Mouse (Mus musculus): ENCODE results near the gene Cobl. TPM values are rescaled to one million over a fixed set of nuclear protein-coding genes. Genes with fewer than 3 reads are reported as not detected.

Gene Cobl
- total RNA-seq, 1 experiment = 36.5 TPM

DNA sequence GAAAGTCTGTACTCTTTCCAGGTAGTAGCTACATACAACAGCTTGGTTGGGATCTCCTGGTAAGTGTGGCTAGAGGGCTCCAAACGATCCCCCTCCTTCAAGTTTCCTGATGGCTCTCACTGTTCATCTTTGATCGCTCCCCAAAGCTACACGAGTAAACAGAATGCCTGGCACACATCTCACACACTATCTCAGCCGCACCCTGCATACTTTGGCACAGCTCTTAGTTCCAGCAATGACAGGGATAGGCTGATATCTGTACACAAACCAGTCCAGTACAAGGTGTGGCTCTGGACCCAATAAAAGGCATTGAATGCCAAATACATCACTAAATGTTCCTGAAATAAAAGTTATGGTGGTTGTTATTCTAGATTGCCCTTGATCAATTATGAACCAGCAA lies 55.3 kb downstream of the Cobl start:
- Histone ChIP-seq H3K9me3 (ENCODE audit: control insufficient read depth, insufficient read depth, low read depth, low read length) (no peaks in the 10 kb centered on the region), H3K27ac (ENCODE audit: insufficient read depth, low read depth, low read length, poor library complexity, severe bottlenecking) (no peak overlapping the region), H3K9ac (ENCODE audit: insufficient read depth, low read depth, low read length, poor library complexity, severe bottlenecking) (no peak overlapping the region), H3K36me3 (ENCODE audit: control insufficient read depth, insufficient read depth, low read length, poor library complexity, severe bottlenecking) (no peaks in the 10 kb centered on the region), H3K4me1 (ENCODE audit: control insufficient read depth in 2 of 2, insufficient read depth in 2 of 2, low read length in 2 of 2, poor library complexity in 1 of 2) (no peaks in the 10 kb centered on the region), H3K4me3 (ENCODE audit: insufficient read depth in 1 of 2, low read depth in 1 of 2, low read length in 2 of 2, poor library complexity in 1 of 2, severe bottlenecking in 1 of 2) (no peak overlapping the region)
- DNase-seq (ENCODE audit: low read depth, low spot score) = no peak
- TF ChIP-seq MAFK (IDR thresholded peaks at IDR 0.05; ENCODE audit: insufficient read depth, low read depth, low read length) (no peak), ZC3H11A (IDR thresholded peaks at IDR 0.05; ENCODE audit: borderline replicate concordance, low read depth, low read length) (no peak), HCFC1 (IDR thresholded peaks at IDR 0.05; ENCODE audit: borderline replicate concordance, insufficient read depth, low read length) (no peak), CHD2 (IDR thresholded peaks at IDR 0.05; ENCODE audit: low read depth, low read length) (no peak), ZNF384 (IDR thresholded peaks at IDR 0.05; ENCODE audit: low read depth, low read length) (no peak)
- in situ Hi-C loops (cut with MboI; ENCODE audit: low sequenced_read_pairs in 2 of 2, unreplicated experiment in 2 of 2) = no loop called here

- no peak for DNase-seq (ENCODE audit: low read depth, low spot score)
- Histone ChIP-seq H3K27ac (ENCODE audit: insufficient read depth, low read depth, low read length, poor library complexity, severe bottlenecking) (no peak overlapping the region), H3K9me3 (ENCODE audit: control insufficient read depth, insufficient read depth, low read depth, low read length) (no peaks in the 10 kb centered on the region), H3K4me3 (ENCODE audit: insufficient read depth in 1 of 2, low read depth in 1 of 2, low read length in 2 of 2, poor library complexity in 1 of 2, severe bottlenecking in 1 of 2) (no peak overlapping the region), H3K9ac (ENCODE audit: insufficient read depth, low read depth, low read length, poor library complexity, severe bottlenecking) (no peak overlapping the region), H3K36me3 (ENCODE audit: control insufficient read depth, insufficient read depth, low read length, poor library complexity, severe bottlenecking) (no peaks in the 10 kb centered on the region), H3K4me1 (ENCODE audit: control insufficient read depth in 2 of 2, insufficient read depth in 2 of 2, low read length in 2 of 2, poor library complexity in 1 of 2) (no peaks in the 10 kb centered on the region)
- in situ Hi-C loops (cut with MboI; ENCODE audit: low sequenced_read_pairs in 2 of 2, unreplicated experiment in 2 of 2) = no loop called here
- TF ChIP-seq ZNF384 (IDR thresholded peaks at IDR 0.05; ENCODE audit: low read depth, low read length) (no peak), ZC3H11A (IDR thresholded peaks at IDR 0.05; ENCODE audit: borderline replicate concordance, low read depth, low read length) (no peak), CHD2 (IDR thresholded peaks at IDR 0.05; ENCODE audit: low read depth, low read length) (no peak), MAFK (IDR thresholded peaks at IDR 0.05; ENCODE audit: insufficient read depth, low read depth, low read length) (no peak), HCFC1 (IDR thresholded peaks at IDR 0.05; ENCODE audit: borderline replicate concordance, insufficient read depth, low read length) (no peak)
These were observed 56.9 kb downstream of the Cobl start for GRCm38 (mm10) chr11:12407834-12408233.

- no peak for DNase-seq (ENCODE audit: low read depth, low spot score)
- in situ Hi-C loops (cut with MboI; ENCODE audit: low sequenced_read_pairs in 2 of 2, unreplicated experiment in 2 of 2) = no loop called here
- Histone ChIP-seq H3K9me3 (ENCODE audit: control insufficient read depth, insufficient read depth, low read depth, low read length) (no peaks in the 10 kb centered on the region), H3K9ac (ENCODE audit: insufficient read depth, low read depth, low read length, poor library complexity, severe bottlenecking) (no peak overlapping the region), H3K4me1 (ENCODE audit: control insufficient read depth in 2 of 2, insufficient read depth in 2 of 2, low read length in 2 of 2, poor library complexity in 1 of 2) (peaks cover 0 to 2% of the 10 kb centered on the region in 2 experiments; a peak in 1 of 4 replicates), H3K27ac (ENCODE audit: insufficient read depth, low read depth, low read length, poor library complexity, severe bottlenecking) (no peak overlapping the region), H3K36me3 (ENCODE audit: control insufficient read depth, insufficient read depth, low read length, poor library complexity, severe bottlenecking) (peaks cover 2% of the 10 kb centered on the region; the same call in 1 of the 2 replicates), H3K4me3 (ENCODE audit: insufficient read depth in 1 of 2, low read depth in 1 of 2, low read length in 2 of 2, poor library complexity in 1 of 2, severe bottlenecking in 1 of 2) (no peak overlapping the region)
- no peak for TF ChIP-seq ZC3H11A (IDR thresholded peaks at IDR 0.05; ENCODE audit: borderline replicate concordance, low read depth, low read length)
- no peak for TF ChIP-seq CHD2 (IDR thresholded peaks at IDR 0.05; ENCODE audit: low read depth, low read length)
- no peak for TF ChIP-seq ZNF384 (IDR thresholded peaks at IDR 0.05; ENCODE audit: low read depth, low read length)
- no peak for TF ChIP-seq HCFC1 (IDR thresholded peaks at IDR 0.05; ENCODE audit: borderline replicate concordance, insufficient read depth, low read length)
- no peak for TF ChIP-seq MAFK (IDR thresholded peaks at IDR 0.05; ENCODE audit: insufficient read depth, low read depth, low read length)
These were observed 64.9 kb downstream of the Cobl start for GRCm38 (mm10) chr11:12399903-12400302.

- no peak overlapping the region for H3K9ac ChIP-seq (ENCODE audit: insufficient read depth, low read depth, low read length, poor library complexity, severe bottlenecking)
- DNase-seq (ENCODE audit: low read depth, low spot score) = no peak
- no peaks in the 10 kb centered on the region for H3K9me3 ChIP-seq (ENCODE audit: control insufficient read depth, insufficient read depth, low read depth, low read length)
- H3K4me1 ChIP-seq (ENCODE audit: control insufficient read depth in 2 of 2, insufficient read depth in 2 of 2, low read length in 2 of 2, poor library complexity in 1 of 2) = peaks cover 0 to 2% of the 10 kb centered on the region in 2 experiments; a peak in 1 of 4 replicates
- H3K4me3 ChIP-seq (ENCODE audit: insufficient read depth in 1 of 2, low read depth in 1 of 2, low read length in 2 of 2, poor library complexity in 1 of 2, severe bottlenecking in 1 of 2) = no peak overlapping the region
- H3K36me3 ChIP-seq (ENCODE audit: control insufficient read depth, insufficient read depth, low read length, poor library complexity, severe bottlenecking) = peaks cover 5% of the 10 kb centered on the region; the same call in 1 of the 2 replicates
- H3K27ac ChIP-seq (ENCODE audit: insufficient read depth, low read depth, low read length, poor library complexity, severe bottlenecking) = no peak overlapping the region
- TF ChIP-seq ZNF384 (IDR thresholded peaks at IDR 0.05; ENCODE audit: low read depth, low read length) = no peak
- TF ChIP-seq CHD2 (IDR thresholded peaks at IDR 0.05; ENCODE audit: low read depth, low read length) = no peak
- no peak for TF ChIP-seq HCFC1 (IDR thresholded peaks at IDR 0.05; ENCODE audit: borderline replicate concordance, insufficient read depth, low read length)
- TF ChIP-seq MAFK (IDR thresholded peaks at IDR 0.05; ENCODE audit: insufficient read depth, low read depth, low read length) = no peak
- no peak for TF ChIP-seq ZC3H11A (IDR thresholded peaks at IDR 0.05; ENCODE audit: borderline replicate concordance, low read depth, low read length)
- in situ Hi-C loops (cut with MboI; ENCODE audit: low sequenced_read_pairs in 2 of 2, unreplicated experiment in 2 of 2) = no loop called here
These were observed 68.6 kb downstream of the Cobl start for GRCm38 (mm10) chr11:12396196-12396595.

DNA sequence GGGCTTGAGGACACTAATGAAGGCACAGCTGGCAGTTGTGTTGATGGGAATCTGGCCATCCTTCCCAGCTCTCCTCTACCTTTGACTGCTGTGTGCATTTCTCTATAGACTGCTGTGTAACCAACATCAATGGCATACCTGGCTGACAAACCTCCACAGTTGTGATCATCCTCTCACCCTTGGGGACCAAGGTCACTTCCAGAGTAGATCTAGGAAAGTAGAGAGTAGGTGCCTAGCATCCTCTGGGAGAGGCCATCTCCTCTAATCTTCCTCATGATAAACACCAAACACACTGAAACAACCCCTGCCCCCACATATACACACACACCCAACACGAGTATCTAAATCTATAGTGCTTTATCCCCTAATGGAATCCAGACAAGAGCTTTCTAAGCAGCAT lies 70.1 kb downstream of the Cobl start:
- no peak overlapping the region for H3K9ac ChIP-seq (ENCODE audit: insufficient read depth, low read depth, low read length, poor library complexity, severe bottlenecking)
- no peak for DNase-seq (ENCODE audit: low read depth, low spot score)
- no peaks in the 10 kb centered on the region for H3K9me3 ChIP-seq (ENCODE audit: control insufficient read depth, insufficient read depth, low read depth, low read length)
- peaks cover 13% of the 10 kb centered on the region for H3K36me3 ChIP-seq (ENCODE audit: control insufficient read depth, insufficient read depth, low read length, poor library complexity, severe bottlenecking)
- TF ChIP-seq ZNF384 (IDR thresholded peaks at IDR 0.05; ENCODE audit: low read depth, low read length) (no peak), CHD2 (IDR thresholded peaks at IDR 0.05; ENCODE audit: low read depth, low read length) (no peak), HCFC1 (IDR thresholded peaks at IDR 0.05; ENCODE audit: borderline replicate concordance, insufficient read depth, low read length) (no peak), ZC3H11A (IDR thresholded peaks at IDR 0.05; ENCODE audit: borderline replicate concordance, low read depth, low read length) (no peak), MAFK (IDR thresholded peaks at IDR 0.05; ENCODE audit: insufficient read depth, low read depth, low read length) (no peak)
- H3K4me1 ChIP-seq (ENCODE audit: control insufficient read depth in 2 of 2, insufficient read depth in 2 of 2, low read length in 2 of 2, poor library complexity in 1 of 2) = peaks cover 0 to 2% of the 10 kb centered on the region in 2 experiments; a peak in 1 of 4 replicates
- no peak overlapping the region for H3K27ac ChIP-seq (ENCODE audit: insufficient read depth, low read depth, low read length, poor library complexity, severe bottlenecking)
- H3K4me3 ChIP-seq (ENCODE audit: insufficient read depth in 1 of 2, low read depth in 1 of 2, low read length in 2 of 2, poor library complexity in 1 of 2, severe bottlenecking in 1 of 2) = no peak overlapping the region
- in situ Hi-C loops (cut with MboI; ENCODE audit: low sequenced_read_pairs in 2 of 2, unreplicated experiment in 2 of 2) = no loop called here
